Mouse (Mus musculus) forebrain, embryonic 13.5 days (tissue): ENCODE results near the gene Vmn1r42. TPM values are rescaled to one million over a fixed set of nuclear protein-coding genes. Genes with fewer than 3 reads are reported as not detected.
"Not testable (repeated sequence)": the region's sequence is repeated elsewhere in the genome, so short reads cannot be mapped to it uniquely, and the experiment has no call there.

Experiments used
- ATAC-seq: fragments of 200-750 bp; cut with Nextera tagmentation; 2 replicates; pipeline ENCODE4 v1.8.0; 2017
- H3K27ac ChIP-seq: fragments of 300-500 bp; sonication (generic); 2 replicates; pipeline ENCODE4 v1.5.1; 2015; ENCODE audit warnings: inconsistent platforms, mild to moderate bottlenecking, moderate library complexity
- H3K27me3 ChIP-seq: fragments of 300-500 bp; sonication (generic); 2 replicates; pipeline ENCODE4 v1.6.1; 2015; ENCODE audit warnings: mild to moderate bottlenecking, inconsistent platforms
- H3K36me3 ChIP-seq: fragments of 300-500 bp; sonication (generic); 2 replicates; pipeline ENCODE4 v1.6.1; 2015; ENCODE audit warnings: mild to moderate bottlenecking, inconsistent platforms; ENCODE audit not compliant: poor library complexity, severe bottlenecking
- H3K4me1 ChIP-seq: fragments of 300-500 bp; sonication (generic); 2 replicates; pipeline ENCODE4 v1.6.1; 2015; ENCODE audit warnings: inconsistent platforms
- H3K4me2 ChIP-seq: fragments of 300-500 bp; sonication (generic); 2 replicates; pipeline ENCODE4 v1.6.1; 2015; ENCODE audit warnings: inconsistent platforms, mild to moderate bottlenecking, moderate library complexity
- H3K4me3 ChIP-seq: fragments of 300-500 bp; sonication (generic); 2 replicates; pipeline ENCODE4 v1.5.1; 2015; ENCODE audit warnings: mild to moderate bottlenecking, inconsistent platforms
- H3K9ac ChIP-seq: fragments of 300-500 bp; sonication (generic); 2 replicates; pipeline ENCODE4 v1.6.1; 2015; ENCODE audit warnings: mild to moderate bottlenecking, inconsistent platforms
- H3K9me3 ChIP-seq: fragments of 300-500 bp; sonication (generic); replicated peaks from 2 replicates; pipeline ENCODE4 v1.6.1; 2016; ENCODE audit warnings: inconsistent platforms
- WGBS: fragments of 180-500 bp; shearing (Covaris S2); methylation state at CpG from one replicate; pipeline ENCODE4 v1.1.7; 2015; 5-methylcytosine and 5-hydroxymethylcytosine counted together
- polyA plus RNA-seq: library from polyadenylated mRNA; unstranded; fragments of >200 nt; fragmentation: Nextera tagmentation; extraction: Ambion mirVana; gene quantifications from 2 replicates; pipeline ENCODE4 v1.2.1, GENCODE M21; 2015

Gene Vmn1r42
- not detected in 2 replicates for polyA plus RNA-seq

DNA sequence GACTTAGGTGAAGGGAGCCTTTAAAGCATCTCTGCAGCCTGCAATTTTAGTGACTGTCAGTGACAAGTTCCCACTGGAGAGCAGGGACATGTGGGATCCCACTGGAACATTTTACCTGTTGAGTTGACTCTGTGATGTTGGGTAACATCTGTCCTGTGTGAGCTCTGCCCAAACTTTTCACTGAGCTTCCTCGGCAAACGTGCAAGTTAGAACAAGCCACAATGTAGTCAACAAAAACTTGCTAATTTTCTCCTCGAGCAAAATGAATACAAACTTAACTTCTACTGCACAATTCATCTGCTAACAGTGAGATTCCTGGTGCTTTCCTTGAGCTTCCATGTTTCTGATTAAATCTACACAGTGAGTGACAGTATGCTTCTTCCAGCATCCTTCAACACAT lies at the start of gene Vmn1r42, which contains the start of gene Vmn1r43:
Gene Vmn1r42, minus strand, starts transcription at position 101 of the 400 bp plus-strand sequence.
Gene Vmn1r43, minus strand, starts transcription at position 101 of the 400 bp plus-strand sequence.
- ATAC-seq, H3K27ac ChIP-seq, H3K4me1 ChIP-seq, H3K4me2 ChIP-seq, H3K36me3 ChIP-seq, H3K4me3 ChIP-seq, H3K9ac ChIP-seq, H3K27me3 ChIP-seq: not testable (repeated sequence)
- H3K9me3 ChIP-seq: peaks cover 12% of the 10 kb centered on the region; the same call in 1 of the 2 replicates
- 86% methylated on average over 3 of the region's 3 CpGs for WGBS

DNA sequence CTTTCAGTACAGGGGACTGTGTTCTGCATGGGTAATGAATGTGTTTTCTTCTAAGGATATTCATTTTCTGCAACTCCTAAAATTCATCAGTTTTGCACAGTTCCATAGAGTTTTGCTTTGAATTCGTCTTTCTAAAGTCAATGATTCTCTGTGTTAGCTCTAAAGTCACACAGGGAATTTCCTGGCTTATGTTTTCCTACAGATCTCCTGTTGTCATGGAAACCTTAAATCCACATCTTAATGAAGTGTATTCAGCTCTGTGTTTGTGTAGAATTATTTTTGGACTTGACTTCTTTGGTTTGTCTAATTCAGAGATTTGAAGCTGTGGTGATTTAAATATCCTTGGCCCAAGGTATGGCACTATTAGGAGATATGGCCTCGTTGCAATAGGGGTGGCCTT lies 7.6 kb upstream of the Vmn1r42 start:
- ATAC-seq: no peak
- Histone ChIP-seq H3K27ac (no peak overlapping the region), H3K4me1 (no peaks in the 10 kb centered on the region), H3K4me2 (no peak overlapping the region), H3K4me3 (no peak overlapping the region), H3K27me3 (no peaks in the 10 kb centered on the region), H3K36me3 (no peaks in the 10 kb centered on the region), H3K9ac (no peak overlapping the region), H3K9me3 (0 out of 2 replicates have a peak, but pooled peaks cover 9% of the 10 kb centered on the region)
- whole genome bisulfite sequencing: 61% methylated on average over 2 of the region's 2 CpGs

DNA sequence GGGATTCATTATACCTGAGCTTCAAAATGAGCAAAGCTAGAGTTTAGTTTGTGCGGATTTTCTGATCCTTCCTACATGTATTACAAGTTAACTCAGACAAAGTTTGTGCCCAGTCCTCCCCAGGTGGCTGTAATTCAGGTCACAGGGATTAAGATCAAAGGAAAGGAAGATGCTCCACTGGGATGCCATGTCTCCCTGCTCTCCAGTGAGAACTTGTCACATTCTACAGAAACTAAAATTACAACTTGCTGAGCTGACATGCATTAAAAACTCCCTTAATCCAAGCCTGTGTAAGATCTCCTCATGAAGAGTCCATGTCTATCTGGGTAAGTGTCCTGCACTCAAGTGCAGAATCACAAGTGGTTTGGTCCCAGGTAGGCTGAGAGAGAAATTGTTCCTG lies 7.1 kb upstream of the Vmn1r42 start, which contains the start of gene Vmn1r44:
Gene Vmn1r44, plus strand, starts transcription at position 301 of the 400 bp plus-strand sequence.
- H3K36me3 ChIP-seq: no peaks in the 10 kb centered on the region
- H3K27me3 ChIP-seq: no peaks in the 10 kb centered on the region
- WGBS: 93% methylated on average over 1 of the region's 1 CpGs
- no peak within 1 kb of the TSS for H3K4me2 ChIP-seq
- no peak for ATAC-seq
- no peak within 1 kb of the TSS for H3K9ac ChIP-seq
- no peaks in the 10 kb centered on the region for H3K4me1 ChIP-seq
- H3K4me3 ChIP-seq: no peak within 1 kb of the TSS
- no peak within 1 kb of the TSS for H3K27ac ChIP-seq
- H3K9me3 ChIP-seq: 0 out of 2 replicates have a peak, but pooled peaks cover 9% of the 10 kb centered on the region

DNA sequence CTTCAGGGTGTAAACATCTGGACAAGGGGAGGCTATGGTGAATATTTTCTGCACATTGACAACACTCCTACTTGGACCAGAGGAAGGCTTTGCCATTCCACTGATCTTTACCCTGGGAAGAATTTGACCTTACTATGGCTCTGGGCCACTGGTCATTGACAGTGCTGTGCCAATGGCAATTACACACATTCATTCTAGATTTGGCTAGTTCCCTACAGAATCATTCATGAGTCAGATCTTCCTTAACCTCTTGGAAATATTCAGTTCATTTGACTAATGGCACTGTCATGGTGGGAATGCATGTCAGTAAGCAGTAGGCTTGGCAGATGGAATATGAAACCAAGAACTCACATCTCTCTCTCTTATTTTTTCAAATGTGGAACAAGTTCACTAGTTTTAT lies 4.7 kb upstream of the Vmn1r42 start:
- Histone ChIP-seq H3K27me3 (no peaks in the 10 kb centered on the region), H3K27ac (no peak overlapping the region), H3K36me3 (no peaks in the 10 kb centered on the region), H3K4me2 (no peak overlapping the region), H3K9ac (no peak overlapping the region), H3K4me1 (no peaks in the 10 kb centered on the region), H3K9me3 (0 out of 2 replicates have a peak, but pooled peaks cover 12% of the 10 kb centered on the region), H3K4me3 (no peak overlapping the region)
- no peak for ATAC-seq

DNA sequence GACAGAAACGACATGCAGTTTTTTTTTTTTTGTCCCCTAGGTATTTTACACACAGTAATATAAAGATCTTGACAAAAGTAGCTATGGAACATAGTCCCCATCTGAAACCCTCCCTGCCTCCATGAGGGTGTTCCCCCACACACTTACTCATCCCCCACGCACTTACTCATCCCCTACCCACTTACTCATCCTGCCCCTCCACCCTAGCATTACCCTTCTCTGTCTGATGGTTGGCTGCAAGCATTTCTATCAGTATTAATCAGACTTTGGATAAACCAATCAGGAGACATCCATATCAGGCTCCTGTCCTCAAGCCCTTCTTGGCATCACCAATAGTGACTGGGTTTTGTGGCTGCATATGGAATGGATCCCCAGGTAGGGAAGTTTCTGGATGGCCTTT lies 750 bp upstream of the Vmn1r42 start:
- H3K27me3 ChIP-seq: no peaks in the 10 kb centered on the region
- no peaks in the 10 kb centered on the region for H3K36me3 ChIP-seq
- no peak overlapping the region for H3K9ac ChIP-seq
- 89% methylated on average over 2 of the region's 2 CpGs for WGBS
- no peak for ATAC-seq
- H3K4me1 ChIP-seq: no peaks in the 10 kb centered on the region
- H3K27ac ChIP-seq: no peak overlapping the region
- H3K4me2 ChIP-seq: no peak overlapping the region
- peaks cover 12% of the 10 kb centered on the region; the same call in 1 of the 2 replicates for H3K9me3 ChIP-seq
- H3K4me3 ChIP-seq: no peak overlapping the region

DNA sequence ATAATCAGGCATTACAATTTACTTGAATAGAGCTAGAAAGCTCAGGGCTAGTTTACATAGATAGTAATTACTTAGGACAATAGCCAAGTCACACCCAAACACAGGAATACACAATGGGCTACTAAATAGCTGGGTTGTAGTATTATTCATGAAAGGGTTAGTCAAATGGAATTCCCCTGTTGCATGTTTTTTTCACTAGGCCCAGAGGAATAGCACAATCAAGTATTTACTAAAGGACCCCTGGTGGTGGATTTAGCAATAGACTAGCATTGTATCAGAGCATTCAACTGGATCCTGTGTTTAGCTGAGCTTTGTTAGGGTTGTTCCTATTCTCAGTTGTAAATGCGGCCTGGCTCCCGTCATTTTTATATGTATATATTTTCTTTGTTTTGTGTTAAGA lies 8.2 kb downstream of the Vmn1r42 start:
- Histone ChIP-seq H3K9ac (no peak overlapping the region), H3K4me2 (no peak overlapping the region), H3K4me3 (no peak overlapping the region), H3K27ac (no peak overlapping the region), H3K36me3 (no peaks in the 10 kb centered on the region), H3K4me1 (no peaks in the 10 kb centered on the region), H3K27me3 (no peaks in the 10 kb centered on the region), H3K9me3 (peaks cover 38% of the 10 kb centered on the region)
- ATAC-seq: no peak
- 84% methylated on average over 2 of the region's 2 CpGs for WGBS

DNA sequence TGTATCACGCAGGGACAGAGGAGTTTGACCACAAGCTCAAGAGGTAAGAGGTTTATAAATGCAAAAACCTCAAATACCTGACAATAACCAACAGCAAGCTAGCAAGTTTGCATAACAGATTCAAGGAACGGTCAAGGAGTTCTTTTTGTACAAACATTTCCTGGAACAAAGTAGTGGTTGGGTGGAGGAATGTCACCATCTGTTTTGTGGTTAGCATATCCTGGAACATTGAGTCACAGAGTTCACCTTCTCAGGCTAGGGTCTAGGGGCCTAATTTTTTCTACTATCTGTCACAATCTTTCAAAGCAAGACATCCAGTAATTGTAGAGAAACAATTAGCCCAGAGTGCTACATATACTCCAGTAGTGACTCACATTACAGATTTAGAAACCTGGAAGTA lies 8.9 kb downstream of the Vmn1r42 start:
- WGBS: 94% methylated on average over 2 of the region's 2 CpGs
- no peak overlapping the region for H3K9ac ChIP-seq
- H3K27me3 ChIP-seq: no peaks in the 10 kb centered on the region
- peaks cover 44% of the 10 kb centered on the region for H3K9me3 ChIP-seq
- H3K27ac ChIP-seq: no peak overlapping the region
- H3K4me2 ChIP-seq: no peak overlapping the region
- H3K4me1 ChIP-seq: no peaks in the 10 kb centered on the region
- no peak overlapping the region for H3K4me3 ChIP-seq
- ATAC-seq: no peak
- no peaks in the 10 kb centered on the region for H3K36me3 ChIP-seq

DNA sequence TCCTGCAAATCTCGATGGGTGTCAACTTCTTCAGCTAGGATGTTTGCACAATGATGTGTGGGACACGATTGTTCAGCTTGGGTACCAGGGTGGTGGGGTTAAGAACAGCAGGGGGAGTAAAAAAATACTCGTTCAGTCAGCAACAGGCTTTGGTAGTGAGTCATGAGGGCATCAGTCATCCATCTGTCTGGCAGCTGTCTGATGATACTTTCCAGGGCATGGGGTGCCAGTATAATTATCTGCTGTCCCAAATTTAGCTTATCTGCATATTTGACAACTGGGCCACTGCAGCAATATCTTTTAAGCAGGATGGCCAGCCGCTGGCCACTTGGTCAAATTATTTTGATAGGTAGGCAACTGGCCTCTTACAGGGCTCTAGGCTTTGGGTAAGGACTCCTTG lies 12.4 kb downstream of the Vmn1r42 start:
- no peak overlapping the region for H3K4me3 ChIP-seq
- H3K27me3 ChIP-seq: no peaks in the 10 kb centered on the region
- 78% methylated on average over 4 of the region's 4 CpGs for WGBS
- H3K9ac ChIP-seq: no peak overlapping the region
- peaks cover 63% of the 10 kb centered on the region for H3K9me3 ChIP-seq
- no peaks in the 10 kb centered on the region for H3K4me1 ChIP-seq
- ATAC-seq: no peak
- H3K4me2 ChIP-seq: no peak overlapping the region
- no peak overlapping the region for H3K27ac ChIP-seq
- H3K36me3 ChIP-seq: no peaks in the 10 kb centered on the region

DNA sequence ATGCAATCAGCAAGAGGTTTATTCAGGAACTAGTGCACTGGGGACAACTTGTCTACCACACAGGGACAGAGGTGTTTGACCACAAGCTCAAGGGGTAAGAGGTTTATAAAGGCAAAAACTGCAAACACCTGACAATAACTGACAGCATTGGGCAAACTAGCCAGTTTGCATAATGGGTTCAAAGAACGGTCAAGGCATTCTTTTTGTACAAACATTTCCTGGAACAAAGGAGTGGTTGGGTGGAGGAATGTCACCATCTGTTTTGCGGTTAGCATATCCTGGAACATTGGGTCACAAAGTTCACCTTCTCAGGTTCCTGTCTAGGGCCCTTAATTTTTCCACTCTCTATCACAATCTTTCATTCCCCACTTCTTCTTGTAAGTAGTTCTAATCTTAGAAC lies 16.4 kb downstream of the Vmn1r42 start:
- 91% methylated on average over 2 of the region's 2 CpGs for WGBS

DNA sequence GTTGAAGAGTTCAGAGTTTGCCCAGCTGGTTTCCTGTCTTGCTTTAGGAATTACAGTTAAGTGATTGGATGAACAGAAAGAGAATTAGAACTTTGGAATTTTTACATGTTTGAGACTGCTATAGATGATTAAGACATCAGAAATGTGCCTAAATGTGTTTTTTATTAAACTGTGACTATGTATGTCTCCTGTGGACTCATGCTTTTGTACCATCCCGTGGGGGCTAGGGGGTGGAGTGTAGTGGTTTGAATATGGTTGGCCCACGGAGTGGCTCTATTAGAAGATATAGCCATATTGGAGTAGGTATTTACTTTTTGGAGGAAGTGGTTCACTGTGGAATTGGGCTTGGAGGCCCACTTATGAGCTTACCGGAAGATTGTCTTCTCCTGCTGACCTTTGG lies 18.7 kb downstream of the Vmn1r42 start:
- H3K9ac ChIP-seq: no peak overlapping the region
- no peaks in the 10 kb centered on the region for H3K4me1 ChIP-seq
- H3K4me2 ChIP-seq: no peak overlapping the region
- H3K36me3 ChIP-seq: no peaks in the 10 kb centered on the region
- peaks cover 40% of the 10 kb centered on the region for H3K9me3 ChIP-seq
- H3K4me3 ChIP-seq: no peak overlapping the region
- ATAC-seq: no peak
- 75% methylated on average over 3 of the region's 3 CpGs for WGBS
- H3K27ac ChIP-seq: no peak overlapping the region
- no peaks in the 10 kb centered on the region for H3K27me3 ChIP-seq

More for the DNA sequence above, 16.4 kb downstream of the Vmn1r42 start:
- no peak overlapping the region for H3K4me3 ChIP-seq
- H3K27ac ChIP-seq: no peak overlapping the region
- no peaks in the 10 kb centered on the region for H3K4me1 ChIP-seq
- no peaks in the 10 kb centered on the region for H3K36me3 ChIP-seq
- no peak overlapping the region for H3K9ac ChIP-seq
- no peak overlapping the region for H3K4me2 ChIP-seq
- ATAC-seq: no peak
- no peaks in the 10 kb centered on the region for H3K27me3 ChIP-seq
- peaks cover 57% of the 10 kb centered on the region for H3K9me3 ChIP-seq

Other genes with a start within 250 kb of the Vmn1r42 start
- 7.6 and 9.1 TPM in 2 replicates for gene Txnrd3, start 232.4 kb downstream of the Vmn1r42 start, polyA plus RNA-seq
- not detected in 2 replicates for gene Vmn1r40, start 168.9 kb downstream of the Vmn1r42 start, polyA plus RNA-seq
- gene Vmn1r41, start 135.6 kb downstream of the Vmn1r42 start, polyA plus RNA-seq: not detected in 2 replicates
- gene Vmn1r43, start within 50 bp of the Vmn1r42 start, polyA plus RNA-seq: not detected in 2 replicates
- not detected in 2 replicates for gene Vmn1r44, start 7.2 kb upstream of the Vmn1r42 start, polyA plus RNA-seq
- gene Vmn1r45, start 64.2 kb upstream of the Vmn1r42 start, polyA plus RNA-seq: not detected in 2 replicates
- not detected in 2 replicates for gene Vmn1r46, start 92.9 kb upstream of the Vmn1r42 start, polyA plus RNA-seq
- gene Vmn1r47, start 139.7 kb upstream of the Vmn1r42 start, polyA plus RNA-seq: not detected in 2 replicates
- not detected in 2 replicates for gene Vmn1r48, start 160.4 kb upstream of the Vmn1r42 start, polyA plus RNA-seq
- gene Vmn1r49, start 202.1 kb upstream of the Vmn1r42 start, polyA plus RNA-seq: not detected in 2 replicates
- gene Vmn1r50, start 225.0 kb upstream of the Vmn1r42 start, polyA plus RNA-seq: not detected in 2 replicates
- not detected in 2 replicates for gene Vmn1r51, start 246.2 kb upstream of the Vmn1r42 start, polyA plus RNA-seq